Mouse (Mus musculus) layer of hippocampus, adult 2 months (tissue): ENCODE measurements at regions not wholly inside any gene's neighbourhood (a gene's known extent, or its start where the extent isn't known, plus 50 kb on each side); places are given as distances from the start of the nearest gene placed in this dataset.

ENCODE experiments used
- DNase-seq, 2 experiments: peaks; one replicate each; pipeline ENCODE4 v3.0.0; 2022; ENCODE audit warnings: low spot score in 2 of 2
- H3K27ac ChIP-seq: fragments of 200-600 bp; 2 replicates; pipeline ENCODE4 v1.8.1; 2022
- H3K4me3 ChIP-seq: fragments of 200-600 bp; 2 replicates; pipeline ENCODE4 v1.8.1; 2022; ENCODE audit warnings: mild to moderate bottlenecking
- CTCF ChIP-seq: fragments of 200-600 bp; conservative IDR thresholded peaks from 2 replicates; pipeline ENCODE4 v1.8.1; 2022; ENCODE audit warnings: antibody characterized with exemption, mild to moderate bottlenecking, moderate library complexity

- no peak for DNase-seq
- no peak for TF ChIP-seq CTCF
- Histone ChIP-seq H3K4me3 (peak overlapping the region; percentile 44), H3K27ac (no peak overlapping the region)
These were observed 114.4 kb upstream of the Cpsf6 start for GRCm38 (mm10) chr10:117494171-117494701.

DNA sequence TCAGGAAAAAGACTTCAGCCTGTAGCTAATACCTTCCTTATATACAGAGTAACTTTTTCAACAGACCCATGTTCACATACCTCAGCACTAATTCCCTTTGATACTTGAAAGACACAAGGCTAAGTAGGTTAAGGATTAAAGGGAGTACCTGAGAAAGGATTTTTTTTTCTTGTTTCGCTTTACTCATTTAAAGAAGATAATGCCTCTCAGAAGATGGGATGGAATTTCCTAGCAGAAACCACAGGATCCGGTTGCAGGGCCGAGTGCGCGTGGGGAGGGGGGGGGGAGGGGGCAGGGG is 114.0 kb upstream of the Cpsf6 start:
- no peak for TF ChIP-seq CTCF
- DNase-seq: no peak
- H3K4me3 ChIP-seq: no peak overlapping the region
- no peak overlapping the region for H3K27ac ChIP-seq

GRCm38 (mm10) chr10:117493091-117493823 is 113.4 kb upstream of the Cpsf6 start:
- Histone ChIP-seq H3K4me3 (no peak overlapping the region), H3K27ac (no peak overlapping the region)
- no peak for DNase-seq
- TF ChIP-seq CTCF: no peak

DNA sequence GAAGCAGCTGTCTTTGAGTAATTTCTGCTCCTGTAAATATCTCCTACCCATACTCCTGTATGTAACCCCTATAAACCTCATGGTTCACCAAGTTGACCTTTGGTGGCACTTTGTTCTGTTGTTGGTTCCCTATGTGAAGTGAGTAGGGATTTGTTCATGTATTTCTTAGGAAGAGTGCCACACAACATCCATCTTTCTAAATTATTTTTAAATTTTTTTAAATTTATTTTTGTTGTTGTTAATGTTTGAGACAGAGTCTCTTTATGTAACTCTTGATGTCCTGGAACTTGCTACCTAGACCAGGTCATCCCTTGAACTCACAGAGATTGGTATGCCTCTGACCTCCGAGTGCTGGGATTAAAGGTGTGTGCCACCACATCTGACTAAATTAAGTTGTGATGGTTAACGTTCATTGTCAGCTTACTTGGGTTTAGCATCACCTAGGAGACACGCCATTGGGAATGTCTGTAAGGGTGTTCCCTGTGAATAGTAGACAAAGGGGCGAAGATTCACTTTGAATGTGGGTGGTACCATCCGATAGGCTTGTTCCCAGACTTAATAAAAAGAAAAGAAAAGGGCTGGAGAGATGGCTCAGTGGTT is 112.7 kb upstream of the Cpsf6 start:
- no peak for TF ChIP-seq CTCF
- no peak for DNase-seq
- no peak overlapping the region for H3K27ac ChIP-seq
- H3K4me3 ChIP-seq: no peak overlapping the region

GRCm38 (mm10) chr10:117491711-117492110 is 111.9 kb upstream of the Cpsf6 start:
- no peak overlapping the region for H3K27ac ChIP-seq
- DNase-seq: no peak
- H3K4me3 ChIP-seq: no peak overlapping the region
- TF ChIP-seq CTCF: no peak

DNA sequence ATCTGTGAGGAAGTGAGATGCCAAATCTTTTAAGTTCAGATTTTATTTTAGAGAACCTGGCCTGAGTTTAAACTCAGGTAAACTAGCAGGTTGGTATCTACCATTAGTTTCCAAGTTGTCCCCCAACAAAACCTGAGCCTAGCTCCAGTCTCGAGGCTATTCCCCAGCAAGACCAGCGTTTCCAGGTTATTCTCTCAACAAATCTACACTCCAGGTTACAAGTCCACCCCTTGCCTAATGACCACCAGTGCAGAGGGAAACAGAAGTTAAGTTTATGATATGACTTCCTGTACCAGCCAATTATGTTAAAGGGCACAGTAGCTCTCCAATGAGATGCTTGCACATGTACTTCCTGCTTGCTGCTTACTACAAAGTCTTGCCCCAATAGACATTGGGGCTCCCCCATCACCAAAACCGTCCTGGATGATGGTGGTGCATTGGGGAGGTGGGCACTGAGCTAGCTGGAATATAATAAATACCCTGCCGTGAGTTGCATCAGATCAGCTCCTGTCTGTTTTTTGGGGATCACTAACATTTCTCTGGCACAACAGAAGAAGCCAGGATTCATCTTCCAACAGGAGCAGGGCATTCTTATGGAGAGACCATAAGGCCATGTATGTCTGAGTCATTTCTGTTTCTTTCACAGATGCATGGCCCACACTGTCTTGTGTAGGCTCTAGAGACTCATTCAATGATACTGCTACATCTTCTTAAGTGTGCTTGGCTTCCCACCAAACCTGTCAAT is 111.2 kb upstream of the Cpsf6 start:
- no peak overlapping the region for H3K4me3 ChIP-seq
- TF ChIP-seq CTCF: no peak
- H3K27ac ChIP-seq: no peak overlapping the region
- DNase-seq: no peak

DNA sequence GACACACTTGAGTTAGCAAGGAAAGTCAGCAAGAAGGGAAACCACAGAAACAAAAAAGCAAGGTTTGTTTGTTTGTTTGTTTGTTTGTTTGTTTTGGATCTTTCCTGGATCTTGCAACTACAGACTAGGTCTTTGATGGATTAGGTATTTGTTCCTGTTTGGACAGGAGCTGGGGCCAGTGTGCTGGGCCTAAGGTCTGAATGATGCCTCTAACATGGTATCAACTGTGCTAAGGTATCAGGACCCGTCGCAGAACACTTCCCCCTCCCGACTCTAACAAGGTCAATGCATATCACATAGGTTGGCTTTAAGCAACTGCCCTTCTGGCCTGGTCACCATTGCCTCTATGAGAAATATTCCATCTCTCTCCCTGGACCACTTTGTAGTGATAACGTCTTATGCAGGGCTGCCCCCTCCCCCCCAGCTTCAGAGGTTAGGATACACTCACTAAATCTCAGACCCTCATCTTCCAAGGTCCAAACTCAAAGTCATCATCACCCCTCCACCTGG is 103.3 kb upstream of the Cpsf6 start:
- no peak for DNase-seq
- Histone ChIP-seq H3K27ac (no peak overlapping the region), H3K4me3 (no peak overlapping the region)
- TF ChIP-seq CTCF: no peak

DNA sequence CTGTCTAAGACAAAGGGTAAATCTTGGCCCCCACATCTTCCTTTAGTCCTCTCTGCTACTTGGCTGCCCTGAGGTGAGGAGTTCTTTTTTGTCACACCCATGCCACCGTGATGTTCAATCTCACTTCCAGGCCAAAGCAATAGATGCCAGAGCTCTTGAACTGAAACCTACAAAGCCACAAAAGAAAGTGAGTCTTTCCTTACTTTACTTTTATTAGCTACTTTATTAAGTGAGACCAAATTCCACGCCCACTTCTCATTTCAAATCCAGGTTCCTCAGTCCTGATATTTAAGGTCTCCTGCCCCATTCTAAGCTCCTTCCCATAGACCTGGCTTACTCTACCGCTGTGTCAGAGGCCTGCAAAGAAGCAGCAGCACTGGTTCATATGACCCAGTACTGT is 102.5 kb upstream of the Cpsf6 start:
- H3K4me3 ChIP-seq: no peak overlapping the region
- TF ChIP-seq CTCF: no peak
- no peak overlapping the region for H3K27ac ChIP-seq
- DNase-seq: no peak

DNA sequence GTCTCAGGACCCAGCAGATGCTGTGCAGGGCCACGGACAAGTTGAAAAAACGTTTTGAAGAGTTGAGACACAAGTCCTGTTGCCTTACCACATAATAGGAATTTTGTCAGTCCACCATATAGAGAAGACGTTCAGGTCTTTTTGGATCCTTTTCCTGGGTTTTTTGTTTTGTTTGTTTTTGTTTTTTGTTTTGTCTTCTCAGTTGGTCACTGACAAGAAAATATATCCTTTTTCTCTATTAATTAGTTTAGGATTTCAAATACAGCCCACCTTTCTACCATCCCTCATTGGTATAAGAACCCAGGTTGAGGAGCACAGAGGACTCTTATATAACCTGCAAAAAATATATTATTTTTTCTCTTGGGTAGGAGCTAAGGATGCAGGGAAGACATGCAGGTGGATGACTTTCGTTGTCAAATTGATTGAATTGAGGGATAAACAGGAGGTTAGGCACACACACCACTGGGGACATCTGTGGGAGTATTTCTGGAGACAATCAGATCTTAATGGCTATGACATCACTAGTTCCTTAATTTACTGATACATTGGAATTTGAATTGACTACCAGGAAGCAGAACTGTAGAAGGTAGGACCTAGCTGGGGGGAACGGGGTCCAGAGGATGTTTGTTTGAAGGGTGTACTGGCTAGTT is 101.7 kb upstream of the Cpsf6 start:
- no peak for DNase-seq
- no peak overlapping the region for H3K4me3 ChIP-seq
- no peak for TF ChIP-seq CTCF

DNA sequence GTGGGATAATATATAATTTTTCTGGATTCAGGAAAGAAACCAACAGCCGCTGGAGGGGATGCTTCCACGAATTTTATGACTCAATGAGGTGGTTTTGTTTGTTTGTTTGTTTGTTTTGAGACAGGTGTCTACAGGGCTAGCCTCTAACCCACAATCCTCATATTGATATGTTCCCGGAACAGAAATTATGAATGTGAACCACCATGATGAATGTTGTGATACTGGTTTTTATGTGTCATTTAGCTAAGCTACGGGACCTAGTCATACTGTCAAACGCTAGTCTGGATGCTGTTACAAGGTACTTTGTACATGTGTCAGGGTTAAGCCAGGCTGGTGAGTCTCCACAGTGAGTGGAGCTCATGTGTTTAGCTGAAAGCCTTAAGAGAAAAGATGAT is 100.6 kb upstream of the Cpsf6 start:
- DNase-seq: no peak
- Histone ChIP-seq H3K27ac (no peak overlapping the region), H3K4me3 (no peak overlapping the region)
- TF ChIP-seq CTCF: no peak

More for the DNA sequence above, 101.7 kb upstream of the Cpsf6 start:
- no peak overlapping the region for H3K27ac ChIP-seq

DNA sequence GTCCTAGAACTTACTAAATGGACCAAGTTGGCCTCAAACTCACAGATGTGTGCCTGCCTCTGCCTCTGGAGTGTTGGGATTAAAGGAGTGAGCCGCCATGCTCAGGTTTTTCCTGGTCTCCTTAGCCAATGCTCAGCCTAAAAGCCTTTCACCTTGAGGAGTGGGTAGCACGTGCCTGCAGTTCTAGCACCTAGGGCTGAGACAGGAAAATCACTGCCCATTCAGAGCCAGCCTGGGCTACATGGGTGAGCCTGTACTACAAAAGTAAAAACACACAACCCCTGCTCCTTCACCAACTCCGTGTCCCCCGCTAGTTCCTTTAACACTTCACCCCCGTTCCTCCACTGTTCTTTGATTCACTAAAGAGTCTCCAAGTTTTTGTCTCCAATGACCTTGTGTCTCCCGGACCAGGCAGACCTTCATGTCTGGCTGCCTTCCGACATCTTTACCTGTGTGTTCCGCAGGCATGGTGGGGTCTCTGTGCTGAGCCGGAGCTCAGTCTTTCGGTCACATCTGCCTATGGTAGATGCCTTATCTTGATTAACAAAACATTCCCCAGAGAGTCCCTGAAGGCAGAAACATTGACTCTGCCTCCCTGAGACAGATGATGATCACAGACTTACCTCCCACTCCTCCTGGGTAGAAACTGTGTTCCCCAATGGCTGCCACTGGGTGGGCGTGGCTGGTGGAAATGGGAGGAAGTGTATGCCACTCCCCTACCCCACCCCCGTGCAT is 100.1 kb upstream of the Cpsf6 start:
- TF ChIP-seq CTCF: no peak

DNA sequence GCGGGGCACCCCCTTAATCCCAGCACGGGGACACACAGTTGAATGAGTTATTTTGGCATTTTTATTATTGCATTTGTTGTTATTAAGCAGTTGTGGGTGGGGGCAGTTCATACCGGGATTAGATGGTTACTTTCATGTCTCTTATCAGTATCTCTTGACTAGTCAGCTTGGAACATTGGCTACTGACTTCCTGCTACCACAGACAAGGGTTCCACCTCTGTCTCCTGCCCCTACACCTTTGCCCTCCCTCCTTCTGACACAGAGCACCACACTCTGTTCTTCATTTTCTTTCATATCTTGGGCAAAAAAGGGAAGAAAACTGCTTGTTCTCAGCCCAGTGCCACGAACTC is 99.1 kb upstream of the Cpsf6 start:
- TF ChIP-seq CTCF: no peak

More for the DNA sequence above, 100.1 kb upstream of the Cpsf6 start:
- Histone ChIP-seq H3K4me3 (no peak overlapping the region), H3K27ac (no peak overlapping the region)
- no peak for DNase-seq

More for the DNA sequence above, 99.1 kb upstream of the Cpsf6 start:
- no peak for DNase-seq
- Histone ChIP-seq H3K27ac (no peak overlapping the region), H3K4me3 (no peak overlapping the region)
